Mouse (Mus musculus) left cerebral cortex, postnatal 4 days (tissue): ENCODE measurements around the gene Gm20662. TPM values are rescaled to one million over a fixed set of nuclear protein-coding genes. Genes with fewer than 3 reads are reported as not detected.

Experiments
- DNase-seq: peaks from one replicate; pipeline ENCODE4 v3.0.0-alpha.2; 2022
- intact Hi-C: fragments of 180-260 bp; cut with DNase I; formaldehyde crosslinking; loops from one replicate; pipeline ENCODE4 v1.15.1; 2025
- total RNA-seq, 2 experiments: library from RNA; stranded (reverse); gene quantifications; 2 replicates each; pipeline ENCODE4 v1.2.3; 2021

The Gm20662 gene
- total RNA-seq, 2 experiments from 2014 or later: 1.3 to 2.5 TPM

DNA sequence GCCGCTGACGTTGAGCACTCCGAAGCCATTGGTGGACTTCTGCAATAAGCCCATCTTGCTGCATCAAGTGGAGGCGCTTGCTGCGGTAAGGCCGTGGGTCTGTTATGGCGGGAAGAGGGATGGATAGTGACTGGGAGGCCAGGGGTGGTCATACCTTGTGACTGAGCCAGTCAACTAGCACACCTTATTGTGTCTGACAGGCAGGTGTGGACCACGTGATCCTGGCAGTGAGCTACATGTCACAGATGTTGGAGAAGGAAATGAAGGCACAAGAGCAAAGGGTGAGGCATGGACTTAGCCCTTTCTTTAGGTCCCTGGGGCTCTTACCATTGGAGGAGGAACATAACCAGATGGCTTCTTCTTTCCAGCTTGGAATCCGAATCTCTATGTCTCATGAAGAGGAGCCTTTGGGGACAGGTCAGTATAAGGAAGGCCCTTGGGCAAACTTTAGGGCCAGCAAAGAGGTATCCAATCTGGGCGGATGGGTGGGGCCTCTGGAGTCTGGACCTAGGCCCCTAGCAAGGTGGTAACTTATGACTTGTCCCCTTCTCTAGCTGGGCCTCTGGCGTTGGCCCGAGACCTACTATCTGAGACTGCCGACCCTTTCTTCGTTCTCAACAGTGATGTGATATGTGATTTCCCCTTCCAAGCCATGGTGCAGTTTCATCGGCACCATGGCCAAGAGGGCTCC lies 53.6 kb downstream of the Gm20662 start:
- no peak for DNase-seq
- intact Hi-C loops: loop anchor here (5.0 to 10.0 kb wide), 2 partner anchors 85 to 147 kb away; no protein-coding TSS in a partner anchor

DNA sequence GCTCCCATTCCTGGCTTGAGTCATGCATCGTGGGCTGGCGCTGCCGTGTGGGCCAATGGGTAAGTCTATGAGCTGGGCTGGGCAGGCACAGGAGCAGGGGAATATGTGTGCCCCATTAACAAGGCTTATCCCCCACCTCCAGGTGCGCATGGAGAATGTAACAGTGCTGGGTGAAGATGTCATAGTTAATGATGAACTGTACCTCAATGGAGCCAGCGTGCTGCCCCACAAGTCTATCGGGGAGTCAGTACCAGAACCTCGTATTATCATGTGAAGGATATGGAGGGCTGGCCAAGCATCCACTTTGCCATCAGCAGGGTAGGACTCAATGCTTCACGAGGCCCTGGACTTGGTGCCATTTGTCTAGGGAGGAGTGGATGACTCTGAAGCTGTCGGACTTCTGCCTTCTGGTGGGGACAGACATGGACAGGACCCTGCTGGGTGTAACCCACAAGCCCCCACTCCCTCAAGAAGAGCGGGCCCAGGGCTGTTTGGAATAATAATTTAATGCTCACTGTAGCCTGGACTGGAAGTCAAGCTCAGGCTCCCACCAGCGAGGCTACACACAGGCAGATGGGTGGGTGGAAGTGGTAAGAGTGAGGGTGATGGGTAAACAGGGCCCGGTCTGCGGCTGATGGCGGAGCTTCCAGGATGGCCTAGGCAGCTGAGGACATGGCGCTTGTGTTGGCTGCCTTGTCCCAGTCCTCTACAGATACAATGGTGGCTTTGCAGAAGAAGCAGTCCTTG lies 55.2 kb downstream of the Gm20662 start:
- no peak for DNase-seq
- intact Hi-C loops: loop anchor here (10.0 kb wide), 1 partner anchor 87 kb away; no protein-coding TSS in a partner anchor

DNA sequence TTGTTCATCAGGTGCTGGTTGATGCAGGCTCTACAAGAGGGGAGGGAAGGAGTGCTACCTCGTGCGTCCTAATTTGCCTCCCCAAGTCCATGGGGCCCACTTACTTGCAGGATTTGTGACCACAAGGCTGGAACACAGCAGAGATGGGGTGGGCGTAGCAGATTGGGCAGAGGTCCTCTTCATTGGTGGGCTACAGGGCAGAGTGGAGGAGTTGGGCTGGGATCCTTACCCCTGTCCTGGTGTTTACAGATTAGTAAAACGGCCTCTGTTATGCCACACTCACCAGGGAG lies 55.7 kb downstream of the Gm20662 start:
- intact Hi-C loops: loop anchor here (10.0 kb wide), 1 partner anchor 87 kb away; no protein-coding TSS in a partner anchor
- DNase-seq: no peak

- intact Hi-C loops: loop anchor here (10.0 kb wide), 1 partner anchor 88 kb away; no protein-coding TSS in a partner anchor
- DNase-seq: no peak
These were observed 56.3 kb downstream of the Gm20662 start for GRCm38 (mm10) chr9:108052411-108052810.

GRCm38 (mm10) chr9:108052885-108053664 lies 56.9 kb downstream of the Gm20662 start, which contains the start of gene Amigo3:
Gene Amigo3, plus strand, starts transcription at chr9:108053159.
- DNase-seq: peak; percentile 95
- intact Hi-C loops: loop anchor here (10.0 kb wide), 1 partner anchor 88 kb away; no protein-coding TSS in a partner anchor

DNA sequence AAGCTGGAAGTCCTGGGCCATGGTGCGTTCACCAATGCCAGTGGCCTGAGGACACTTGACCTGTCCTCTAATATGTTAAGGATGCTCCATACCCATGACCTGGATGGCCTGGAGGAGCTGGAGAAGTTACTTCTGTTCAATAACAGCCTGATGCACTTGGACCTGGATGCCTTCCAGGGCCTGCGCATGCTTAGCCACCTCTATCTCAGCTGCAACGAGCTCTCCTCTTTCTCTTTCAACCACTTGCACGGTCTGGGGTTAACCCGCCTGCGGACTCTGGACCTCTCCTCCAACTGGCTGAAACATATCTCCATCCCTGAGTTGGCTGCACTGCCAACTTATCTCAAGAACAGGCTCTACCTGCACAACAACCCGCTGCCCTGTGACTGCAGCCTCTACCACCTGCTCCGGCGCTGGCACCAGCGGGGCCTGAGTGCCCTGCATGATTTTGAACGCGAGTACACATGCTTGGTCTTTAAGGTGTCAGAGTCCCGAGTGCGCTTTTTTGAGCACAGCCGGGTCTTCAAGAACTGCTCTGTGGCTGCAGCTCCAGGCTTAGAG lies 57.6 kb downstream of the Gm20662 start:
- intact Hi-C loops: loop anchor here (10.0 kb wide), 1 partner anchor 89 kb away; no protein-coding TSS in a partner anchor
- no peak for DNase-seq

GRCm38 (mm10) chr9:108054331-108055040 lies 58.3 kb downstream of the Gm20662 start:
- intact Hi-C loops: loop anchor here (10.0 kb wide), 1 partner anchor 90 kb away; no protein-coding TSS in a partner anchor
- no peak for DNase-seq

DNA sequence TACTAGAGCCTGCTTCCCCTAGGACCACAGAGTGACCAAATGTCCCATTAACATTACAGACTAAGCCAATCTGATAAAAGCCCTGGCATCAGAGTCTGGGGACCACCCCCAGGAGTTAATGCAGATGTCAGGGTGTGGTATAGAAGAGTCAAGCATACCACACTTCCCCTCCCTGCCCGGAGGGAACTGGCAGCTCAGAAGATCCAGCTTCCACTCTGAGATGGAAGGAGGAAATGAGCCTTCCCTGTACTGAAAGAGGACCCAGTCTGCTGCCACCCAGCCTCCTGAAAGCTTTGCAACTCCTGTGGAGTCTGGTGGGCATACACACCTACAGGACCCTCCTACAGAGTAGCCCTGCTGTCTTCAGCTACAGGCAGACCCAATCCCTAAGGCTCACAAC lies 58.9 kb downstream of the Gm20662 start:
- DNase-seq: no peak
- intact Hi-C loops: loop anchor here (10.0 kb wide), 1 partner anchor 90 kb away; no protein-coding TSS in a partner anchor

- intact Hi-C loops: loop anchor here (10.0 kb wide), 1 partner anchor 91 kb away; no protein-coding TSS in a partner anchor
- DNase-seq: no peak
These were observed 59.6 kb downstream of the Gm20662 start for GRCm38 (mm10) chr9:108055661-108056237.

DNA sequence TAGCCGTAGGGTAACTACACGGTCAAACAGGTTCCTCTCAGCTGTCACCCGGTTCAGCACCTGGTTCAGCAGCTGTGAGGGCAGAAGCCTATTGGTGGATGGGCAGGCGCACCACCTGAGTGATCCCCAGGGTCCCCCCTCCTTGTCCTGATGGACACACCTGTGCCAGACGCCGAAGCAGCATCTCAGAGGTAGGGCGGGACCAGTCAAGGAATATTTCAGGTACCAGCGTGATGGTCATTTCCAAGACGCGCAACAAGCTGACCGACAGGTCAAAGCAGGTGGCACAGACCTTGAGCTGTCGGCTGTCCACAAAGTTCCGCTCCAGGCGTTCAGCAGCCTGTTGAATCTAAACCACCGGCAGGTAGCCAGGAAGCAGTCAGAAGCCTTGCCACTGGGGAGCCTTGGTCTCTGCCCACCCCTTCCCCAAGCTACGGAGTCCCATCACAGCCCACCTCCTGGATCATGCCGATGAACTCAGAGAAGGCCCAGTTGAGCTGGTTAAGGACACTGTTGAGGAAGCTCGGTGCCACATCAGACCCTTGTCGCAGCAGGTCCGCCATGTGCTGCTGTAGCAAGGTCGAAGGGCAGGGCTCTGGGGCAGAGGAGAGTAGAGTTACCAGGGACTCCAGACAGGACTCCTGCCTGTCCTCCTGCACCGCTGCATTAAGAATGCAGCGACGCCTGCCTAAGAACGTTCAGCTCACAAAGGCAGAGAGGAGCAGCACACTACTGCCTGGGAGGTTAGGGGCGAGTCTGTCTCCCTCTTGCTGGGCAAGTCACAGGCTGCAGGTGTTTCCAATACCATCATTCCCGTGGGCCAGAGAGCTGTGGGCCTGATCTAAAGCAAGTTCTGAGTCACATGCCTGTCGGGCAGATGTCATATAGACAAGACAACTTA lies 60.5 kb downstream of the Gm20662 start:
- intact Hi-C loops: loop anchor here (10.0 kb wide), 1 partner anchor 92 kb away; no protein-coding TSS in a partner anchor
- no peak for DNase-seq

GRCm38 (mm10) chr9:108057262-108057562 lies 61.1 kb downstream of the Gm20662 start:
- no peak for DNase-seq
- intact Hi-C loops: loop anchor here (10.0 kb wide), 1 partner anchor 92 kb away; no protein-coding TSS in a partner anchor

- intact Hi-C loops: loop anchor here (10.0 kb wide), 1 partner anchor 93 kb away; no protein-coding TSS in a partner anchor
- no peak for DNase-seq
These were observed 62.1 kb downstream of the Gm20662 start for GRCm38 (mm10) chr9:108058291-108058690.

- no peak for DNase-seq
- intact Hi-C loops: no loop called here
These were observed 66.0 kb downstream of the Gm20662 start for GRCm38 (mm10) chr9:108062142-108062541.

DNA sequence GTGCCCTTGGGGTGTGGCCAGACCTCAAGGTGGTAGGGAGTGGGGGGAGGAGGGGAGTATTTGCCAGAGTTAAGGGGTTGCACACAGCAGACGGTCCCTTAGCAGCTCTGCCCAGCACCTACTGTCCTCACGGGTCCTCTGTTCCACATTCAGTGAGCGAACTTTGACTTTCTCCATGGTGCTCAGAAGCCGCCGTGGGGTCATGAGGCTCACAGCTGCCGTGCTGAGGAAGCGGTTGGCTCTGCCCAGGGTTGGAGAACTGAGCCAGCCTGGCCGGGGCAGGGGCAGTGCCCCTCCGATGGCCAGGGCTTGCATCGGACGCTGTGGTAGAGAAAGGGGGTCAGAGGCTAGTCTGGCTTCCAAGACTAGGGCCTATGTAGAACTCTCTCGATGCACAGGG lies 67.2 kb downstream of the Gm20662 start:
- intact Hi-C loops: no loop called here
- DNase-seq: no peak

GRCm38 (mm10) chr9:108065491-108066011 lies 69.4 kb downstream of the Gm20662 start:
- peak; percentile 69 for DNase-seq
- intact Hi-C loops: loop anchor here (5.0 kb wide), 1 partner anchor 163 kb away; no protein-coding TSS in a partner anchor

GRCm38 (mm10) chr9:108067199-108067598 lies 71.0 kb downstream of the Gm20662 start:
- intact Hi-C loops: loop anchor here (5.0 kb wide), 1 partner anchor 165 kb away; no protein-coding TSS in a partner anchor

GRCm38 (mm10) chr9:108067900-108068299 lies 71.8 kb downstream of the Gm20662 start:
- peak; percentile 82 for DNase-seq
- intact Hi-C loops: loop anchor here (5.0 kb wide), 1 partner anchor 166 kb away; no protein-coding TSS in a partner anchor

More at GRCm38 (mm10) chr9:108067199-108067598, 71.0 kb downstream of the Gm20662 start:
- DNase-seq: no peak

DNA sequence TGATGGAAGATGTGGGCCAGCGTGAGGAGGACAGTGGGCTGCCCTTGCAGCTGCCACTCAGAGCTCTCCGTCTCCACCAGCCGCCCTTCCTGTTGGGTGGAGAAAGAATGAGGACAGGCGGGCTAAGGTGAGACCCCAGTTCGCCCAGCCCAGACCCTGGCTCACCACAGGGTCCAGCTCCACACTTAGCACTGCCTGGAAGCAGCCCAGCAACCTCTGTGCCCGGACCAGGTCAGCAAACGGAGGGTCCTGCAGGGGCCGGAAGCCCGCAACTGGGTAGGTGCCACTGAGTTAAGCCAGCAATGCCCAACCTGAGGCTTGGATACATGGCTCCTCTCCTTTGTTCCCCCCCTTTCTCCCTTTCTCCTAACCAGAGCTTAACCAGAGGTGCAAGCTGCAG lies 72.9 kb downstream of the Gm20662 start:
- intact Hi-C loops: loop anchor here (5.0 kb wide), 1 partner anchor 167 kb away; no protein-coding TSS in a partner anchor
- no peak for DNase-seq
